Mouse (Mus musculus) cerebellum, adult 18-20 months (tissue): ENCODE results near the gene Csnk1g2.

Experiments used
- DNase-seq, 2 experiments: peaks; one replicate each; pipeline ENCODE4 v3.0.0; 2021

Csnk1g2 gene

GRCm38 (mm10) chr10:80622661-80623456 is at the start of gene Csnk1g2:
Gene Csnk1g2, plus strand, starts transcription at chr10:80622838.
- DNase-seq, result peak; percentile 51 to 52

- peak in 1 of 2 experiments; percentile 9 for DNase-seq
These were observed 48.7 kb upstream of the Csnk1g2 start for GRCm38 (mm10) chr10:80573944-80574343.

- peak in 1 of 2 experiments; percentile 14 for DNase-seq
These were observed 47.7 kb upstream of the Csnk1g2 start for GRCm38 (mm10) chr10:80574896-80575295.

- DNase-seq, result no peak
These were observed 46.7 kb upstream of the Csnk1g2 start for GRCm38 (mm10) chr10:80575925-80576324.

GRCm38 (mm10) chr10:80576351-80577194 is 46.1 kb upstream of the Csnk1g2 start:
- peak; percentile 56 to 67 for DNase-seq

GRCm38 (mm10) chr10:80577195-80578130 is 45.2 kb upstream of the Csnk1g2 start, which contains the start of gene Klf16:
Gene Klf16, minus strand, starts transcription at chr10:80577321.
- DNase-seq, result peak; percentile 87 to 90

GRCm38 (mm10) chr10:80578131-80578750 is 44.4 kb upstream of the Csnk1g2 start:
- DNase-seq, result peak; percentile 64 to 73

- DNase-seq, result peak; percentile 70 to 74
These were observed 43.7 kb upstream of the Csnk1g2 start for GRCm38 (mm10) chr10:80578911-80579310.

GRCm38 (mm10) chr10:80583047-80583446 is 39.6 kb upstream of the Csnk1g2 start:
- no peak for DNase-seq

- peak; percentile 58 to 63 for DNase-seq
These were observed 38.6 kb upstream of the Csnk1g2 start for GRCm38 (mm10) chr10:80584045-80584488.

GRCm38 (mm10) chr10:80584642-80585552 is 37.7 kb upstream of the Csnk1g2 start:
- DNase-seq, result peak in 1 of 2 experiments; percentile 21

GRCm38 (mm10) chr10:80585581-80585980 is 37.1 kb upstream of the Csnk1g2 start:
- no peak for DNase-seq

- peak in 1 of 2 experiments; percentile 38 for DNase-seq
These were observed 36.0 kb upstream of the Csnk1g2 start for GRCm38 (mm10) chr10:80586407-80587304.

- DNase-seq, result no peak
These were observed 35.4 kb upstream of the Csnk1g2 start for GRCm38 (mm10) chr10:80587305-80587657.

GRCm38 (mm10) chr10:80589127-80589878 is 33.3 kb upstream of the Csnk1g2 start:
- DNase-seq, result no peak

GRCm38 (mm10) chr10:80589879-80590854 is 32.5 kb upstream of the Csnk1g2 start, which contains the start of gene Abhd17a:
Gene Abhd17a, minus strand, starts transcription at chr10:80590341.
- DNase-seq, result peak; percentile 90 to 97

- no peak for DNase-seq
These were observed 26.3 kb upstream of the Csnk1g2 start for GRCm38 (mm10) chr10:80596318-80596717.
